Mouse (Mus musculus): ENCODE results near the gene Cyp2c70.
"Not testable (repeated sequence)": the region's sequence is repeated elsewhere in the genome, so short reads cannot be mapped to it uniquely, and the experiment has no call there.

The Cyp2c70 gene

GRCm38 (mm10) chr19:40187160-40187559 lies at the start of gene Cyp2c70:
TSS of gene Cyp2c70 (minus strand) at chr19:40187333.
- in situ Hi-C loops (cut with MboI, MseI) = no loop called here

- in situ Hi-C loops (cut with MboI, MseI) = no loop called here
Observed at GRCm38 (mm10) chr19:40232560-40232959, 45.4 kb upstream of the Cyp2c70 start.

- in situ Hi-C loops (cut with MboI, MseI) = no loop called here
Observed at GRCm38 (mm10) chr19:40231825-40232541, 44.9 kb upstream of the Cyp2c70 start.

GRCm38 (mm10) chr19:40231074-40231738 lies 44.1 kb upstream of the Cyp2c70 start:
- in situ Hi-C loops (cut with MboI, MseI) = no loop called here

- in situ Hi-C loops (cut with MboI, MseI) = loop anchor here (5.0 kb wide), 1 partner anchor 1244 kb away; no protein-coding TSS in a partner anchor
Observed at GRCm38 (mm10) chr19:40226516-40227151, 39.5 kb upstream of the Cyp2c70 start.

- in situ Hi-C loops (cut with MboI, MseI) = loop anchor here (5.0 kb wide), 1 partner anchor 1243 kb away; no protein-coding TSS in a partner anchor
Observed at GRCm38 (mm10) chr19:40225761-40226110, 38.6 kb upstream of the Cyp2c70 start.

GRCm38 (mm10) chr19:40225102-40225760 lies 38.1 kb upstream of the Cyp2c70 start:
- in situ Hi-C loops (cut with MboI, MseI) = loop anchor here (5.0 kb wide), 1 partner anchor 1243 kb away; no protein-coding TSS in a partner anchor

- in situ Hi-C loops (cut with MboI, MseI) = not testable (repeated sequence)
Observed at GRCm38 (mm10) chr19:40222307-40222706, 35.2 kb upstream of the Cyp2c70 start.

- in situ Hi-C loops (cut with MboI, MseI) = no loop called here
Observed at GRCm38 (mm10) chr19:40220878-40221277, 33.7 kb upstream of the Cyp2c70 start.

- in situ Hi-C loops (cut with MboI, MseI) = not testable (repeated sequence)
Observed at GRCm38 (mm10) chr19:40202947-40203346, 15.8 kb upstream of the Cyp2c70 start.

GRCm38 (mm10) chr19:40190596-40190995 lies 3.5 kb upstream of the Cyp2c70 start:
- in situ Hi-C loops (cut with MboI, MseI) = no loop called here

GRCm38 (mm10) chr19:40183600-40183999 lies 3.5 kb downstream of the Cyp2c70 start:
- in situ Hi-C loops (cut with MboI, MseI) = no loop called here

- in situ Hi-C loops (cut with MboI, MseI) = no loop called here
Observed at GRCm38 (mm10) chr19:40178311-40178710, 8.8 kb downstream of the Cyp2c70 start.

- in situ Hi-C loops (cut with MboI, MseI) = not testable (repeated sequence)
Observed at GRCm38 (mm10) chr19:40168391-40168790, 18.7 kb downstream of the Cyp2c70 start.

GRCm38 (mm10) chr19:40126996-40127395 lies 60.1 kb downstream of the Cyp2c70 start:
- in situ Hi-C loops (cut with MboI, MseI) = not testable (repeated sequence)

- in situ Hi-C loops (cut with MboI, MseI) = not testable (repeated sequence)
Observed at GRCm38 (mm10) chr19:40125165-40125564, 62.0 kb downstream of the Cyp2c70 start.

GRCm38 (mm10) chr19:40119624-40120023 lies 67.5 kb downstream of the Cyp2c70 start:
- in situ Hi-C loops (cut with MboI, MseI) = not testable (repeated sequence)
